Mouse (Mus musculus): ENCODE measurements around the gene Sstr3. TPM values are rescaled to one million over a fixed set of nuclear protein-coding genes. Genes with fewer than 3 reads are reported as not detected.

Sstr3 gene
- polyA plus RNA-seq, 1 experiment, result not detected

DNA sequence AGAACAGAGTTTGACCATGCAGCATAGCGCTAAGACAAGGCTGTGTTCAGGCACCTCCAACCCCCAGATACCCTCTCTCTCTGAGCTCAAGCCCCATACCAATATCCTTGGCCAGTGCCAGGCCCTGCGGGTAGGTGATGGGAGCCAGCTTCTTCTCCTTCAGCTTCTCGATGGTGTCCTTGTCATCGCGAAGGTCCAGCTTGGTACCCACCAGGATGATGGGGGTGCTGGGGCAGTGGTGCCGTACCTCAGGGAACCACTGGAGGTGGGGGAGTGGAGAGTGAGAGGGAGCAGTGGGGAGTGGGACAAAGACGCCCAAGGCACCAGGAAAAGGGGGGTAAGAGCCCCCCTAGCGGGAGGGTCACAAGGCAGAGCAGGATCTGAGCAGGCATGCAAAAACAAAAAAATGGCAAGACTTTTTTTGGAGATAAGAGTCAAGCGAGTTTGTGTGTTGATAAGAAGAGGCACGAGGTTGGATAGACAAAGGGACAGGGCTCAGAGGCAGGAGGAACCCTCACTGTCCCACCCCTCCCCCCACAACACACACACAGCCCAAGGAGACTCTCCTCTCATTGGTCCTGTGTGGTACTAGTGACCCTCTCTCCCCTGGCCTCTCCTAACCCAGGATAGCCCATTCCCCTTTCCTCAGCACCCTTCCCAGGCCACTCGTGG lies 20.4 kb upstream of the Sstr3 start:
- no peak overlapping the region for H3K27ac ChIP-seq (ENCODE audit: insufficient read depth, low read length)
- TF ChIP-seq POLR2A (IDR thresholded peaks at IDR 0.05; ENCODE audit: insufficient read depth, low read length) (no peak), EP300 (IDR thresholded peaks at IDR 0.05; ENCODE audit: insufficient read depth, low read depth, low read length) (no peak), CTCF (IDR thresholded peaks at IDR 0.05; ENCODE audit: low read depth, low read length) (no peak)
- no peaks in the 10 kb centered on the region for H3K36me3 ChIP-seq (ENCODE audit: control insufficient read depth, insufficient read depth, low read length, poor library complexity, severe bottlenecking)
- H3K27me3 ChIP-seq (ENCODE audit: control insufficient read depth, insufficient read depth, low read length, poor library complexity, severe bottlenecking), result no peaks in the 10 kb centered on the region
- H3K4me3 ChIP-seq (ENCODE audit: low read depth, low read length), result no peak overlapping the region
- H3K9ac ChIP-seq (ENCODE audit: low read depth, poor library complexity, severe bottlenecking), result no peak overlapping the region
- H3K9me3 ChIP-seq (replicated peaks; ENCODE audit: control insufficient read depth, insufficient read depth, low read length, poor library complexity, severe bottlenecking), result no peaks in the 10 kb centered on the region
- H3K4me1 ChIP-seq (ENCODE audit: control insufficient read depth, insufficient read depth, low read length), result no peaks in the 10 kb centered on the region

DNA sequence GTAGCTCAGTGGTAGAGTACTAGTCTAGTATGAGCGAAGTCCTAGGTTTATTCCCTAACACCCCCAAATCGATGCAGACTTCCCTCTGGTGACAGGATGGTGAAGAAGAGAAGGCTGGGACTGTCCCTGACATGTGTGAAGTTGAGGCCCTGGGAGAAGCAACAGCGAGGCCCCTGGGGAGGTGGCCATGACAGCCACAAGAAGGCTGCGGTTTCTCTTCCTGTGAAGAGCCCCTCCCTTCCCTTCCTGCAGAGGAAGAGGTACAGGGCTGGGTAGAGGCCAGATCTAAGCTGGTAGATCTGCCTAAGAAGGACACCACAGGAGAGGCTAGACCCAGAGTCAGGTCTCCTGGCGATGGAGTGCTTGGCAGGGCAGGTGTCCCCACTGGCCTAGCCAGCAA lies 19.5 kb upstream of the Sstr3 start:
- H3K4me3 ChIP-seq (ENCODE audit: low read depth, low read length), result no peak overlapping the region
- H3K9me3 ChIP-seq (replicated peaks; ENCODE audit: control insufficient read depth, insufficient read depth, low read length, poor library complexity, severe bottlenecking), result no peaks in the 10 kb centered on the region
- H3K9ac ChIP-seq (ENCODE audit: low read depth, poor library complexity, severe bottlenecking), result no peak overlapping the region
- H3K4me1 ChIP-seq (ENCODE audit: control insufficient read depth, insufficient read depth, low read length), result no peaks in the 10 kb centered on the region
- H3K36me3 ChIP-seq (ENCODE audit: control insufficient read depth, insufficient read depth, low read length, poor library complexity, severe bottlenecking), result no peaks in the 10 kb centered on the region
- H3K27ac ChIP-seq (ENCODE audit: insufficient read depth, low read length), result no peak overlapping the region
- no peak for TF ChIP-seq CTCF (IDR thresholded peaks at IDR 0.05; ENCODE audit: low read depth, low read length)
- no peak for TF ChIP-seq EP300 (IDR thresholded peaks at IDR 0.05; ENCODE audit: insufficient read depth, low read depth, low read length)
- TF ChIP-seq POLR2A (IDR thresholded peaks at IDR 0.05; ENCODE audit: insufficient read depth, low read length), result no peak
- H3K27me3 ChIP-seq (ENCODE audit: control insufficient read depth, insufficient read depth, low read length, poor library complexity, severe bottlenecking), result no peaks in the 10 kb centered on the region

GRCm38 (mm10) chr15:78563344-78563743 lies 18.9 kb upstream of the Sstr3 start:
- no peaks in the 10 kb centered on the region for H3K27me3 ChIP-seq (ENCODE audit: control insufficient read depth, insufficient read depth, low read length, poor library complexity, severe bottlenecking)
- H3K36me3 ChIP-seq (ENCODE audit: control insufficient read depth, insufficient read depth, low read length, poor library complexity, severe bottlenecking), result no peaks in the 10 kb centered on the region
- H3K4me3 ChIP-seq (ENCODE audit: low read depth, low read length), result no peak overlapping the region
- TF ChIP-seq CTCF (IDR thresholded peaks at IDR 0.05; ENCODE audit: low read depth, low read length), result no peak
- no peak for TF ChIP-seq POLR2A (IDR thresholded peaks at IDR 0.05; ENCODE audit: insufficient read depth, low read length)
- no peaks in the 10 kb centered on the region for H3K9me3 ChIP-seq (replicated peaks; ENCODE audit: control insufficient read depth, insufficient read depth, low read length, poor library complexity, severe bottlenecking)
- H3K27ac ChIP-seq (ENCODE audit: insufficient read depth, low read length), result no peak overlapping the region
- no peaks in the 10 kb centered on the region for H3K4me1 ChIP-seq (ENCODE audit: control insufficient read depth, insufficient read depth, low read length)
- no peak overlapping the region for H3K9ac ChIP-seq (ENCODE audit: low read depth, poor library complexity, severe bottlenecking)

DNA sequence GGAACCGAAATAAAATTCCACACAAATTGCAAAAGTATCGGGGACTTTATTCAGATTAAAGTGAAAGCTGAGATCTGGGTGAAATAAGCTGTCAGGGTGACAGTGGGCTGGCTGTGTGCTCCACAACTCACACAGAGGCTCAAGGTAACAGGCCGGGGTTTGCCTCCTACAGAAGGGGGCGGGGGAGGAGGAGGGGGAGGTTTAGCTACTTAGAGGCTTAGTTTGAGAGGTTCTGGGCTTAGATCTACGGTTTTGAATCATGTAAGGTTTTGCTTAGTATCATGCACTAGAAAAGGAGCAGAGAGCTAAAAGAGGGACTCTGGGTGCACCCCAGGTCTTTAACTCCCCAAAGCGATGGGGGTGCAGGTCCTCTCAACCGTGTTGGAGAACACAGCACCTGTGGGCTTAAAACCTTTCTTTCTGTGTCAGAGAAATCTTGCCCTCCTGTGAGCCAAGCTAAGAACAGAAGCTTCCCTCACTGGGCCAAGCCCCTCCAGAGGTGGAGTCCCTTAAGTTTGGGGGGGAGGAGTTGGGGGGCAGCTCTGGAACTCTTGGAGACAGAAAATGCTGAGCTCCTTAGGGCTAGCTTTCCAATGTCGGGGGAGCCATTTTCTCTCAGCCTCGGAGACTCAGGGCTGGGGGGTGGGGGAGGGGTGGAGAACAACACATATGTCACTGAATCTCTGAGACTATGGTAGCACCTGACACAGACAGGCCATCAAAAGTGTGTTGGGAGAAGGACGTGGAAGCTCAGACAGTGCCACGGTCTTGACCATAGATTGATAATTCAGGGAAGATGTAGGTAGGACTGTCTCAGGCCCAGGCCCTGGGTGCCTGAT lies 14.9 kb upstream of the Sstr3 start:
- no peaks in the 10 kb centered on the region for H3K9me3 ChIP-seq (replicated peaks; ENCODE audit: control insufficient read depth, insufficient read depth, low read length, poor library complexity, severe bottlenecking)
- no peak overlapping the region for H3K27ac ChIP-seq (ENCODE audit: insufficient read depth, low read length)
- no peak overlapping the region for H3K4me3 ChIP-seq (ENCODE audit: low read depth, low read length)
- no peaks in the 10 kb centered on the region for H3K27me3 ChIP-seq (ENCODE audit: control insufficient read depth, insufficient read depth, low read length, poor library complexity, severe bottlenecking)
- no peaks in the 10 kb centered on the region for H3K36me3 ChIP-seq (ENCODE audit: control insufficient read depth, insufficient read depth, low read length, poor library complexity, severe bottlenecking)
- no peaks in the 10 kb centered on the region for H3K4me1 ChIP-seq (ENCODE audit: control insufficient read depth, insufficient read depth, low read length)
- TF ChIP-seq EP300 (IDR thresholded peaks at IDR 0.05; ENCODE audit: insufficient read depth, low read depth, low read length) (no peak), CTCF (IDR thresholded peaks at IDR 0.05; ENCODE audit: low read depth, low read length) (no peak), POLR2A (IDR thresholded peaks at IDR 0.05; ENCODE audit: insufficient read depth, low read length) (no peak)
- no peak overlapping the region for H3K9ac ChIP-seq (ENCODE audit: low read depth, poor library complexity, severe bottlenecking)

- Histone ChIP-seq H3K27me3 (ENCODE audit: control insufficient read depth, insufficient read depth, low read length, poor library complexity, severe bottlenecking) (no peaks in the 10 kb centered on the region), H3K9me3 (replicated peaks; ENCODE audit: control insufficient read depth, insufficient read depth, low read length, poor library complexity, severe bottlenecking) (peaks cover 6% of the 10 kb centered on the region; the same call in 1 of the 2 replicates), H3K4me3 (ENCODE audit: low read depth, low read length) (no peak overlapping the region), H3K4me1 (ENCODE audit: control insufficient read depth, insufficient read depth, low read length) (no peaks in the 10 kb centered on the region), H3K27ac (ENCODE audit: insufficient read depth, low read length) (no peak overlapping the region), H3K36me3 (ENCODE audit: control insufficient read depth, insufficient read depth, low read length, poor library complexity, severe bottlenecking) (no peaks in the 10 kb centered on the region), H3K9ac (ENCODE audit: low read depth, poor library complexity, severe bottlenecking) (no peak overlapping the region)
- no peak for TF ChIP-seq CTCF (IDR thresholded peaks at IDR 0.05; ENCODE audit: low read depth, low read length)
- no peak for TF ChIP-seq POLR2A (IDR thresholded peaks at IDR 0.05; ENCODE audit: insufficient read depth, low read length)
- no peak for TF ChIP-seq EP300 (IDR thresholded peaks at IDR 0.05; ENCODE audit: insufficient read depth, low read depth, low read length)
Measured at GRCm38 (mm10) chr15:78557693-78558535, 13.4 kb upstream of the Sstr3 start.
